Mouse (Mus musculus): ENCODE measurements around the gene Car5a. TPM values are rescaled to one million over a fixed set of nuclear protein-coding genes. Genes with fewer than 3 reads are reported as not detected.

Car5a gene
- polyA plus RNA-seq, 1 experiment from 2014 or later = not detected

- Histone ChIP-seq H3K27ac (ENCODE audit: low read depth, low read length) (no peak overlapping the region), H3K27me3 (ENCODE audit: control insufficient read depth, insufficient read depth, low read length) (no peaks in the 10 kb centered on the region), H3K36me3 (ENCODE audit: control insufficient read depth, insufficient read depth, low read length) (peaks cover 3% of the 10 kb centered on the region; the same call in 1 of the 2 replicates), H3K9me3 (ENCODE audit: control insufficient read depth, low read length) (no peaks in the 10 kb centered on the region), H3K4me1 (replicated peaks; ENCODE audit: control insufficient read depth, insufficient read depth, low read length) (no peaks in the 10 kb centered on the region), H3K9ac (ENCODE audit: low read length) (no peak overlapping the region), H3K4me2 (ENCODE audit: low read depth, low read length, severe bottlenecking) (no peak overlapping the region), H3K4me3 (ENCODE audit: low read depth, low read length) (no peak overlapping the region)
- 95% methylated on average over 13 of the region's 13 CpGs for WGBS
- ATAC-seq (replicated peaks; ENCODE audit: low FRiP score) (no peak), DNase-seq (ENCODE audit: low spot score) (no peak)
Measured at GRCm38 (mm10) chr8:121978670-121979069, 34.0 kb upstream of the Car5a start.

- Histone ChIP-seq H3K4me2 (ENCODE audit: low read depth, low read length, severe bottlenecking) (no peak overlapping the region), H3K27me3 (ENCODE audit: control insufficient read depth, insufficient read depth, low read length) (no peaks in the 10 kb centered on the region), H3K9ac (ENCODE audit: low read length) (no peak overlapping the region), H3K9me3 (ENCODE audit: control insufficient read depth, low read length) (no peaks in the 10 kb centered on the region), H3K4me3 (ENCODE audit: low read depth, low read length) (no peak overlapping the region), H3K36me3 (ENCODE audit: control insufficient read depth, insufficient read depth, low read length) (peaks cover 3% of the 10 kb centered on the region; the same call in 1 of the 2 replicates), H3K27ac (ENCODE audit: low read depth, low read length) (no peak overlapping the region), H3K4me1 (replicated peaks; ENCODE audit: control insufficient read depth, insufficient read depth, low read length) (no peaks in the 10 kb centered on the region)
- ATAC-seq (replicated peaks; ENCODE audit: low FRiP score) = no peak
- WGBS = 72% methylated on average over 8 of the region's 8 CpGs
- DNase-seq (ENCODE audit: low spot score) = no peak
Measured at GRCm38 (mm10) chr8:121977819-121978590, 33.3 kb upstream of the Car5a start.

GRCm38 (mm10) chr8:121973906-121974305 is 29.2 kb upstream of the Car5a start:
- ATAC-seq (replicated peaks; ENCODE audit: low FRiP score) (no peak), DNase-seq (ENCODE audit: low spot score) (no peak)
- Histone ChIP-seq H3K9me3 (ENCODE audit: control insufficient read depth, low read length) (no peaks in the 10 kb centered on the region), H3K36me3 (ENCODE audit: control insufficient read depth, insufficient read depth, low read length) (peaks cover 3% of the 10 kb centered on the region; the same call in 1 of the 2 replicates), H3K9ac (ENCODE audit: low read length) (no peak overlapping the region), H3K4me3 (ENCODE audit: low read depth, low read length) (no peak overlapping the region), H3K27ac (ENCODE audit: low read depth, low read length) (no peak overlapping the region), H3K4me2 (ENCODE audit: low read depth, low read length, severe bottlenecking) (no peak overlapping the region), H3K4me1 (replicated peaks; ENCODE audit: control insufficient read depth, insufficient read depth, low read length) (0 out of 2 replicates have a peak, but pooled peaks cover 1% of the 10 kb centered on the region), H3K27me3 (ENCODE audit: control insufficient read depth, insufficient read depth, low read length) (no peaks in the 10 kb centered on the region)
- 90% methylated on average over 28 of the region's 28 CpGs for WGBS

GRCm38 (mm10) chr8:121971488-121972058 is 26.9 kb upstream of the Car5a start:
- Histone ChIP-seq H3K27ac (ENCODE audit: low read depth, low read length) (no peak overlapping the region), H3K27me3 (ENCODE audit: control insufficient read depth, insufficient read depth, low read length) (no peaks in the 10 kb centered on the region), H3K9me3 (ENCODE audit: control insufficient read depth, low read length) (no peaks in the 10 kb centered on the region), H3K36me3 (ENCODE audit: control insufficient read depth, insufficient read depth, low read length) (peaks cover 3% of the 10 kb centered on the region; the same call in 1 of the 2 replicates), H3K4me3 (ENCODE audit: low read depth, low read length) (no peak overlapping the region), H3K4me2 (ENCODE audit: low read depth, low read length, severe bottlenecking) (no peak overlapping the region), H3K4me1 (replicated peaks; ENCODE audit: control insufficient read depth, insufficient read depth, low read length) (peaks cover 15% of the 10 kb centered on the region), H3K9ac (ENCODE audit: low read length) (no peak overlapping the region)
- DNase-seq (ENCODE audit: low spot score) (no peak), ATAC-seq (replicated peaks; ENCODE audit: low FRiP score) (no peak)
- WGBS = 83% methylated on average over 17 of the region's 17 CpGs

GRCm38 (mm10) chr8:121970225-121970624 is 25.5 kb upstream of the Car5a start:
- no peak overlapping the region for H3K4me2 ChIP-seq (ENCODE audit: low read depth, low read length, severe bottlenecking)
- DNase-seq (ENCODE audit: low spot score) = no peak
- H3K36me3 ChIP-seq (ENCODE audit: control insufficient read depth, insufficient read depth, low read length) = no peaks in the 10 kb centered on the region
- ATAC-seq (replicated peaks; ENCODE audit: low FRiP score) = no peak
- no peak overlapping the region for H3K9ac ChIP-seq (ENCODE audit: low read length)
- H3K9me3 ChIP-seq (ENCODE audit: control insufficient read depth, low read length) = no peaks in the 10 kb centered on the region
- H3K4me3 ChIP-seq (ENCODE audit: low read depth, low read length) = no peak overlapping the region
- WGBS = 91% methylated on average over 8 of the region's 8 CpGs
- H3K27me3 ChIP-seq (ENCODE audit: control insufficient read depth, insufficient read depth, low read length) = no peaks in the 10 kb centered on the region
- H3K27ac ChIP-seq (ENCODE audit: low read depth, low read length) = no peak overlapping the region
- peaks cover 22% of the 10 kb centered on the region for H3K4me1 ChIP-seq (replicated peaks; ENCODE audit: control insufficient read depth, insufficient read depth, low read length)

GRCm38 (mm10) chr8:121968542-121968941 is 23.8 kb upstream of the Car5a start:
- DNase-seq (ENCODE audit: low spot score) (no peak), ATAC-seq (replicated peaks; ENCODE audit: low FRiP score) (no peak)
- Histone ChIP-seq H3K4me3 (ENCODE audit: low read depth, low read length) (no peak overlapping the region), H3K36me3 (ENCODE audit: control insufficient read depth, insufficient read depth, low read length) (no peaks in the 10 kb centered on the region), H3K9me3 (ENCODE audit: control insufficient read depth, low read length) (no peaks in the 10 kb centered on the region), H3K9ac (ENCODE audit: low read length) (no peak overlapping the region), H3K27ac (ENCODE audit: low read depth, low read length) (no peak overlapping the region), H3K4me2 (ENCODE audit: low read depth, low read length, severe bottlenecking) (no peak overlapping the region), H3K4me1 (replicated peaks; ENCODE audit: control insufficient read depth, insufficient read depth, low read length) (peaks cover 22% of the 10 kb centered on the region), H3K27me3 (ENCODE audit: control insufficient read depth, insufficient read depth, low read length) (no peaks in the 10 kb centered on the region)
- WGBS = 79% methylated on average over 4 of the region's 4 CpGs

- Histone ChIP-seq H3K27me3 (ENCODE audit: control insufficient read depth, insufficient read depth, low read length) (no peaks in the 10 kb centered on the region), H3K9me3 (ENCODE audit: control insufficient read depth, low read length) (no peaks in the 10 kb centered on the region), H3K36me3 (ENCODE audit: control insufficient read depth, insufficient read depth, low read length) (no peaks in the 10 kb centered on the region), H3K4me1 (replicated peaks; ENCODE audit: control insufficient read depth, insufficient read depth, low read length) (peaks cover 22% of the 10 kb centered on the region), H3K4me2 (ENCODE audit: low read depth, low read length, severe bottlenecking) (no peak overlapping the region), H3K9ac (ENCODE audit: low read length) (no peak overlapping the region), H3K27ac (ENCODE audit: low read depth, low read length) (no peak overlapping the region), H3K4me3 (ENCODE audit: low read depth, low read length) (no peak overlapping the region)
- 51% methylated on average over 4 of the region's 4 CpGs for WGBS
- no peak for ATAC-seq (replicated peaks; ENCODE audit: low FRiP score)
- DNase-seq (ENCODE audit: low spot score) = no peak
Measured at GRCm38 (mm10) chr8:121967977-121968376, 23.3 kb upstream of the Car5a start.

GRCm38 (mm10) chr8:121966714-121967448 is 22.2 kb upstream of the Car5a start:
- Histone ChIP-seq H3K4me1 (replicated peaks; ENCODE audit: control insufficient read depth, insufficient read depth, low read length) (peaks cover 22% of the 10 kb centered on the region), H3K4me2 (ENCODE audit: low read depth, low read length, severe bottlenecking) (peak overlapping the region; percentile 21; the same call in 1 of the 2 replicates), H3K4me3 (ENCODE audit: low read depth, low read length) (no peak overlapping the region), H3K27ac (ENCODE audit: low read depth, low read length) (no peak overlapping the region), H3K9ac (ENCODE audit: low read length) (peak overlapping the region; percentile 7; the same call in 1 of the 2 replicates), H3K36me3 (ENCODE audit: control insufficient read depth, insufficient read depth, low read length) (no peaks in the 10 kb centered on the region), H3K27me3 (ENCODE audit: control insufficient read depth, insufficient read depth, low read length) (no peaks in the 10 kb centered on the region), H3K9me3 (ENCODE audit: control insufficient read depth, low read length) (no peaks in the 10 kb centered on the region)
- ATAC-seq (replicated peaks; ENCODE audit: low FRiP score) (peak; percentile 55), DNase-seq (ENCODE audit: low spot score) (no peak)
- 25% methylated on average over 7 of the region's 7 CpGs for WGBS

Measured in forebrain, embryonic 11.5 days (tissue).